Mouse (Mus musculus) layer of hippocampus, adult 2 months (tissue): ENCODE measurements at regions not wholly inside any gene's neighbourhood (a gene's known extent, or its start where the extent isn't known, plus 50 kb on each side); places are given as distances from the start of the nearest gene placed in this dataset.

Experiments used
- DNase-seq, 2 experiments: peaks; one replicate each; pipeline ENCODE4 v3.0.0; 2022; ENCODE audit warnings: low spot score in 2 of 2
- H3K27ac ChIP-seq: fragments of 200-600 bp; 2 replicates; pipeline ENCODE4 v1.8.1; 2022
- H3K4me3 ChIP-seq: fragments of 200-600 bp; 2 replicates; pipeline ENCODE4 v1.8.1; 2022; ENCODE audit warnings: mild to moderate bottlenecking
- CTCF ChIP-seq: fragments of 200-600 bp; conservative IDR thresholded peaks from 2 replicates; pipeline ENCODE4 v1.8.1; 2022; ENCODE audit warnings: antibody characterized with exemption, mild to moderate bottlenecking, moderate library complexity

- TF ChIP-seq CTCF = no peak
- DNase-seq = no peak
- Histone ChIP-seq H3K4me3 (no peak overlapping the region), H3K27ac (no peak overlapping the region)
Observed at GRCm38 (mm10) chr1:157712519-157712918, 206.0 kb downstream of the Sec16b start.

GRCm38 (mm10) chr1:157713851-157714250, 207.3 kb downstream of the Sec16b start:
- H3K27ac ChIP-seq = no peak overlapping the region
- DNase-seq = no peak
- no peak for TF ChIP-seq CTCF
- H3K4me3 ChIP-seq = no peak overlapping the region

GRCm38 (mm10) chr1:157715632-157716031, 209.1 kb downstream of the Sec16b start:
- DNase-seq = peak in 1 of 2 experiments; percentile 13
- H3K27ac ChIP-seq = no peak overlapping the region
- no peak for TF ChIP-seq CTCF
- no peak overlapping the region for H3K4me3 ChIP-seq

GRCm38 (mm10) chr1:157717131-157717530, 210.6 kb downstream of the Sec16b start:
- TF ChIP-seq CTCF = no peak
- no peak for DNase-seq
- Histone ChIP-seq H3K27ac (no peak overlapping the region), H3K4me3 (no peak overlapping the region)

- DNase-seq = no peak
- no peak overlapping the region for H3K27ac ChIP-seq
- no peak for TF ChIP-seq CTCF
- no peak overlapping the region for H3K4me3 ChIP-seq
Observed at GRCm38 (mm10) chr1:157721946-157722345, 215.4 kb downstream of the Sec16b start.

GRCm38 (mm10) chr1:157731124-157731523, 224.6 kb downstream of the Sec16b start:
- no peak for DNase-seq
- H3K4me3 ChIP-seq = no peak overlapping the region
- TF ChIP-seq CTCF = no peak
- H3K27ac ChIP-seq = no peak overlapping the region

- TF ChIP-seq CTCF = no peak
- Histone ChIP-seq H3K27ac (no peak overlapping the region), H3K4me3 (no peak overlapping the region)
- DNase-seq = no peak
Observed at GRCm38 (mm10) chr1:157740725-157741665, 234.5 kb downstream of the Sec16b start.

- peak; percentile 69 to 81 for DNase-seq
- Histone ChIP-seq H3K4me3 (no peak overlapping the region), H3K27ac (no peak overlapping the region)
- peak; percentile 92 for TF ChIP-seq CTCF
Observed at GRCm38 (mm10) chr1:157745611-157746010, 239.1 kb downstream of the Sec16b start.

GRCm38 (mm10) chr1:157755015-157755649, 248.6 kb downstream of the Sec16b start:
- no peak overlapping the region for H3K27ac ChIP-seq
- TF ChIP-seq CTCF = no peak
- no peak overlapping the region for H3K4me3 ChIP-seq
- no peak for DNase-seq

- Histone ChIP-seq H3K27ac (no peak overlapping the region), H3K4me3 (no peak overlapping the region)
- DNase-seq = no peak
- TF ChIP-seq CTCF = no peak
Observed at GRCm38 (mm10) chr1:157756977-157757376, 250.4 kb downstream of the Sec16b start.

GRCm38 (mm10) chr1:157758337-157758736, 251.8 kb downstream of the Sec16b start:
- H3K4me3 ChIP-seq = no peak overlapping the region
- H3K27ac ChIP-seq = no peak overlapping the region
- TF ChIP-seq CTCF = peak; percentile 66
- DNase-seq = no peak

GRCm38 (mm10) chr1:157768201-157768600, 261.7 kb downstream of the Sec16b start:
- TF ChIP-seq CTCF = no peak
- DNase-seq = no peak
- Histone ChIP-seq H3K27ac (no peak overlapping the region), H3K4me3 (no peak overlapping the region)

- TF ChIP-seq CTCF = no peak
- H3K4me3 ChIP-seq = no peak overlapping the region
- DNase-seq = no peak
- no peak overlapping the region for H3K27ac ChIP-seq
Observed at GRCm38 (mm10) chr1:157797711-157798110, 291.2 kb downstream of the Sec16b start.
